Mouse (Mus musculus) neural tube, postnatal 0 days (tissue): ENCODE measurements around the gene Fiz1. TPM values are rescaled to one million over a fixed set of nuclear protein-coding genes. Genes with fewer than 3 reads are reported as not detected.

Experiments used
- polyA plus RNA-seq: library from polyadenylated mRNA; unstranded; fragments of >200 nt; fragmentation: Nextera tagmentation; extraction: Ambion mirVana; gene quantifications from 2 replicates; pipeline ENCODE4 v1.2.1, GENCODE M21; 2015

The Fiz1 gene
- 22.9 and 26.6 TPM in 2 replicates for polyA plus RNA-seq

GRCm38 (mm10) chr7:5014251-5015117 lies at the start of gene Fiz1, which contains the start of gene Zfp524:
Gene Fiz1, minus strand, starts transcription at chr7:5014697.
Gene Zfp524, plus strand, starts transcription at chr7:5014415.

GRCm38 (mm10) chr7:5061774-5062359 lies 47.4 kb upstream of the Fiz1 start, which contains the start of gene U2af2:
Gene U2af2, plus strand, starts transcription at chr7:5062143.

GRCm38 (mm10) chr7:5051193-5052192 lies 37.0 kb upstream of the Fiz1 start, which contains the start of gene Zfp580:
Gene Zfp580, plus strand, starts transcription at chr7:5051538.

GRCm38 (mm10) chr7:5038109-5038732 lies 23.7 kb upstream of the Fiz1 start, which contains the start of gene Zfp784:
Gene Zfp784, minus strand, starts transcription at chr7:5038446.

GRCm38 (mm10) chr7:5033818-5034217 lies 19.3 kb upstream of the Fiz1 start, which contains the start of gene 4632433K11Rik:
Gene 4632433K11Rik, plus strand, starts transcription at chr7:5034118.

GRCm38 (mm10) chr7:5020000-5020681 lies 5.6 kb upstream of the Fiz1 start, which contains the start of the genes Zfp865 and Ccdc106:
Gene Zfp865, plus strand, starts transcription at chr7:5020376.
Gene Ccdc106, plus strand, starts transcription at chr7:5020553.

GRCm38 (mm10) chr7:5015118-5016001 lies 863 bp upstream of the Fiz1 start, which contains the start of gene Gm44973:
Gene Gm44973, plus strand, starts transcription at chr7:5015496.

GRCm38 (mm10) chr7:4996003-4996895 lies 18.2 kb downstream of the Fiz1 start, which contains the start of gene Zfp579:
Gene Zfp579, minus strand, starts transcription at chr7:4996158.

GRCm38 (mm10) chr7:4971068-4971467 lies 43.4 kb downstream of the Fiz1 start, which contains the start of gene Sbk3:
Gene Sbk3, minus strand, starts transcription at chr7:4971168.

GRCm38 (mm10) chr7:4964272-4964671 lies 50.2 kb downstream of the Fiz1 start, which contains the start of gene Sbk2:
Gene Sbk2, minus strand, starts transcription at chr7:4964406.

Other genes starting within 250 kb of the Fiz1 start
- gene Fam71e2, start 243.4 kb downstream of the Fiz1 start, polyA plus RNA-seq = not detected in 2 replicates
- gene Il11, start 231.8 kb downstream of the Fiz1 start, polyA plus RNA-seq = 1.3 and 1.4 TPM in 2 replicates
- not detected in 2 replicates for gene Tmem190, start 231.8 kb downstream of the Fiz1 start, polyA plus RNA-seq
- 15.1 and 19.9 TPM in 2 replicates for gene Tmem238, start 225.0 kb downstream of the Fiz1 start, polyA plus RNA-seq
- gene Rpl28, start 221.8 kb downstream of the Fiz1 start, polyA plus RNA-seq = 306 and 332 TPM in 2 replicates
- 236 and 237 TPM in 2 replicates for gene Ube2s, start 202.1 kb downstream of the Fiz1 start, polyA plus RNA-seq
- gene Shisa7, start 170.0 kb downstream of the Fiz1 start, polyA plus RNA-seq = 8.2 and 11.1 TPM in 2 replicates
- gene Isoc2b, start 144.4 kb downstream of the Fiz1 start, polyA plus RNA-seq = 3.1 and 4.0 TPM in 2 replicates
- gene Isoc2a, start 137.5 kb downstream of the Fiz1 start, polyA plus RNA-seq = 0.85 and 0.86 TPM in 2 replicates
- 0.42 TPM in 1 of 2 replicates, not detected in the other for gene Gm36210, start 108.2 kb downstream of the Fiz1 start, polyA plus RNA-seq
- gene Zfp628, start 99.5 kb downstream of the Fiz1 start, polyA plus RNA-seq = 3.0 and 4.2 TPM in 2 replicates
- gene Nat14, start 92.7 kb downstream of the Fiz1 start, polyA plus RNA-seq = 35.0 and 39.1 TPM in 2 replicates
- gene Ssc5d, start 88.9 kb downstream of the Fiz1 start, polyA plus RNA-seq = 0.88 and 1.3 TPM in 2 replicates
- gene Sbk2, start 50.3 kb downstream of the Fiz1 start, polyA plus RNA-seq = not detected in 2 replicates
- 0.12 and 0.25 TPM in 2 replicates for gene Sbk3, start 43.5 kb downstream of the Fiz1 start, polyA plus RNA-seq
- gene Zfp579, start 18.5 kb downstream of the Fiz1 start, polyA plus RNA-seq = 37.5 and 40.0 TPM in 2 replicates
- gene Zfp524, start 282 bp downstream of the Fiz1 start, polyA plus RNA-seq = 5.8 and 6.8 TPM in 2 replicates
- 1.3 and 2.1 TPM in 2 replicates for gene Gm44973, start 799 bp upstream of the Fiz1 start, polyA plus RNA-seq
- 5.1 and 5.6 TPM in 2 replicates for gene Zfp865, start 5.7 kb upstream of the Fiz1 start, polyA plus RNA-seq
- gene Ccdc106, start 5.9 kb upstream of the Fiz1 start, polyA plus RNA-seq = 72.3 and 78.9 TPM in 2 replicates
- gene 4632433K11Rik, start 19.4 kb upstream of the Fiz1 start, polyA plus RNA-seq = not detected in 2 replicates
- 6.1 and 7.8 TPM in 2 replicates for gene Zfp784, start 23.7 kb upstream of the Fiz1 start, polyA plus RNA-seq
- 128 and 133 TPM in 2 replicates for gene Zfp580, start 36.8 kb upstream of the Fiz1 start, polyA plus RNA-seq
- gene U2af2, start 47.4 kb upstream of the Fiz1 start, polyA plus RNA-seq = 72.7 and 76.9 TPM in 2 replicates
- 93.4 and 120 TPM in 2 replicates for gene Epn1, start 65.5 kb upstream of the Fiz1 start, polyA plus RNA-seq
- gene Rfpl4, start 102.3 kb upstream of the Fiz1 start, polyA plus RNA-seq = not detected in 2 replicates
- 0.81 and 0.85 TPM in 2 replicates for gene Rasl2-9, start 111.3 kb upstream of the Fiz1 start, polyA plus RNA-seq
- not detected in 2 replicates for gene Vmn1r55, start 135.0 kb upstream of the Fiz1 start, polyA plus RNA-seq
- gene Vmn1r56, start 182.1 kb upstream of the Fiz1 start, polyA plus RNA-seq = not detected in 2 replicates
- not detected in 2 replicates for gene Vmn1r57, start 203.8 kb upstream of the Fiz1 start, polyA plus RNA-seq